Mouse (Mus musculus) ovary, postnatal 10 days (tissue): ENCODE measurements at regions not wholly inside any gene's neighbourhood (a gene's known extent, or its start where the extent isn't known, plus 50 kb on each side); places are given as distances from the start of the nearest gene placed in this dataset.
"Not testable (repeated sequence)": the region's sequence is repeated elsewhere in the genome, so short reads cannot be mapped to it uniquely, and the experiment has no call there.

Experiments
- DNase-seq: peaks from one replicate; pipeline ENCODE4 v3.0.0; 2022; ENCODE audit warnings: low spot score

DNA sequence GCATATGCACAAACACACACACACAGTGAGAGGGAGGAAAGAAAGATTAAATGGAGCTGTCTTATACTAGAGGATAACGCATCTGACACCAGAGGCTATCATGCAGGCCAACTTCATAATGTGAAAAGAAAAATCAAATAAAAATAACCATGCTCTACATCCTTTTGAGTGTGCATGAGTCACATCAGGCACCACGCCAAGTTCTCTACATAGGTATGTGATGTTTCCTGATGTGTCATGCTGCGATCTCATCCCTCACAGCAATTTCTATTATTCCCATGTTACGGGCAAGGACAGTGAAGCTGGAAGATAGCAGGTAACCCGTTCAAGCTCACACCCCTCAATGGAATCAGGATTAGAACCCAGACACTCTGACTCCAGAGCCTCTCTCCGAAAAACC, 346.4 kb upstream of the Rgma start:
- no peak for DNase-seq

DNA sequence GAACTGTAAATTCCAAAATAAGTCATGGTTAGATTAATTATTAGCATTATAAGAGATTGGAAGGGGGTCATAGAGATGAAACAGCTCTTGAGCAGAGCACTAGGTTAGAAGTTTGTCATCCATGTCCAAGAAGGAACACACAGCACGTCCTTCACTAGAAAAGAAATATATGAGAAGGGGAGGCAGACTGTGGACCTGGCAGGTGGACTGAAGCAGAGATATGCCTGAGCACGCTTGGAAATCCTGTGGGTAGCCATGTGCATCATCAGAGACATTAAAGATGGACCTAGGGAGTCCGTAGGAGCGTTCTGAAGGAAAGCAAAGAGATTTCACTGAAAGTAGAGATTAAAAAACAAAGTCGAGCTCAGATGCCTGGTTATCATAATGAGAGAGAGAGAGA, 343.9 kb upstream of the Rgma start:
- no peak for DNase-seq

DNA sequence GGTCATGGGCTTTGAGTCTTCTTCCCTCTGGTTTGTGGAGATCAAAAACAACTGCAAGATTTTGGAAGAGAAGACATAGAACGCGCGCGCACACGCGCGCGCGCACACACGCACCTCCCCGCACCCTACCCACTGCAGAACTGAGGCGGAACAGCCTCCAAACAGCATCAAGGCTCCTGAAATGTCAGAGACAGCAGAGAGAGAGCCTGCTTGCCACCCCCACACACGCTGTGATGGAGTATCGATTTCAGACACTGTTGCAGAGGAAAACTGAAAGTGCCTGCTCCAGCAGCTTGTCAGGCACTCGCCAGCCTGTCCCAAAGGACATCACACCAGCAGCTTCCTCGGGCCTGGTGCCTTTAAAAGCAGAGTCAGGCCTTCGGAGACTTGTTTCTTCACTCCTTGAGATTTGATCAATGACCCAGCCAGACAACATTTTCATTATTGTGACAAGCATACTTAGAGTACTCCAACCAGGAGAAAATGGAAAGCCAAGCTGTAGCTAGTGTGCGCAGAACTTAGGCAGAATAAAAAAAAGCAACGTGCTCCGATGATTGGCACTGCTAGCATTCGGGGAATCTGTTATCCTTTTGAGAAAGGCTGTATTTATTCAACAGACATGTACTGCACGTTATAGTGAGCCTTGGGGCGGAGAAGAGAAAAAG, 342.9 kb upstream of the Rgma start:
- DNase-seq = no peak

DNA sequence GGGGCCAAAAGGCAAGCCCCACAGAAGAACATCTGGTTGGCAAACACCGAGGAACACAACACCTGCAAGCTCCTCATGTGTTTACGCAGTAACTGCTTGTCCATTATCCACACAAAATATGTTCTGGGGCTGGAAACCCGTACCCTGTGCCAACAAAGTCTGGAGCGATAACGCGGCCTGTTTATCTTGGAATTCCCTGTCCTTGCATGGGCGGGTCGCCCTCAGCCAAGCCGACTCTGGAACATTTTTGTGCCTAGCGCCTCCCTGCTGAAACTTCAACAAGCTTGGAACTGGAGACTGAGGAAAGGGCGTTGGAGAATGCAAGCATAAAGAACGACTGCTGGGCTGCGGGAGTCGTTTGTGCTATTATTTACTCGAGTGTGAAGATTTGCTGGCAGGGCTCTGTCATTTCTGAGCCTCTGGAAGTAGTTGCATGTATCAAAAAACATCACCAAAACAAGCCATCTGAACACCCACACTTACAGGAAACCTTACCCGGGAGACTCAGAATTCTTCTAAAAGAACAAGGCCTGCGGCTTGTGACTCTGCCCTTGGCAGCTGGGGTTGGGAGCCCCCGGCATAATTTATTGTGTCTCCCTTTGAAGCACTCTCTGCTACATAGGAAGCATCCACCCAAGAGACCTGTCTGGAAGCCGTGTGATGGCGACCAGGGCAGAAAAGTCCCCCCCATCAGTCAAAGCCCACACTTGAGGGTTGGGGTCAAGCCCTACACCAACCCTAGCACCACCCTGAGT, 338.3 kb upstream of the Rgma start:
- peak; percentile 36 for DNase-seq

DNA sequence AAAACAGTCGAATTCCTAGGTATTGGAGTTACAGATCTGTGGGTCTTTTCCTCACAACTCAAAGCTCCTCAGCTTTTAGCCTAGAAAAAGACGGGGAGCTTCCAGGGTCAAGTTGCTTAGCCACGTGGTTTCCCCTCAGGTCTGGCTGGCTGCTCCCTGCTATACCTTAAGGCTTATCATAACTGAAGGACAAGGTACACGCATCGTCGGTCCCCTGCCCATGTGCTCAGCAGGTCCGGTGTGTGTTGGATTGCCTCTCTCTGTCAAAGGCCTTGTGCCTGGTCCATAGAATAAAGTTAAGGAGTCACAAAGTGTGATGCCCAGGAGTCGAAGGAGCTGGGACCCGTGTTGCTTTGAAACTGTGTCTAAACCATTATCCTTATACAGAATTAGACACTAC, 337.7 kb upstream of the Rgma start:
- DNase-seq = no peak

DNA sequence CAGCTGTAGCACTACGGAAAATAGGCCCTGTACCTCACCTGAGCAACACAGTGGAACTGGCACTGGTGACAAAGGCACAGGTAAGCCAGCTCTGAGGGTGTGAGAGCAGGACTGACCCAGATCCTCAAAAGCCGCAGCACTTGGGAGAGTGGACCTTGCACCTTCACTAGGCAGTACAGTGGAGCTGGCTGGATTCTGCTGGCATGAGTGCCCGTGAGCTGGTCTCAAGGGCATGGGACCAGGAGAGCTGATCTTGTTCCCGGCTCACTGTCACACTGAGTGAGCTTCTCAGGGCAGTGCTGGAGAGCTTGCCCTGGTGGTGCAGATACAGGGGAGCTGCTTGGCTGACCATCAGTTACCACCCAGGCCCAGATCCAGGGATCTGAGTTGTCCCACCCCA, 335.4 kb upstream of the Rgma start:
- no peak for DNase-seq

DNA sequence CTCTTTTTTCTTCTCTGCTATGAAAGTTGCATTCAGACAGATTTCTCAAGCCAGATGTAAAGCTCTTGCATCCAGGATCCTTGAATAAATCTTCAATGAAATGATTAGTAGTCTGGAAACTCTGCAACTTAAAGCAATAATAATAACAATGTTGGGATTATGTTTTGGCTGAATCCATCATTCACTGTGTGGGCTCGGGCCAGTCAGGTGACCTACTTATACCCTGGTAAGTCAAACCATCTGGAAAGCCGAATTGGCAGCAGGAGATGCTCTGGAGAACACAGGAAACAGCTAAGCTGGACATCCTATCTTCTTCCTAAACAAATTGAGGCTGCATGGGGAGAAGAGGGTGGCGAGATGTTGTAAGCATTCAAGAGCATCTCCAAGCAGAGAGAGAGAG, 331.0 kb upstream of the Rgma start:
- no peak for DNase-seq

DNA sequence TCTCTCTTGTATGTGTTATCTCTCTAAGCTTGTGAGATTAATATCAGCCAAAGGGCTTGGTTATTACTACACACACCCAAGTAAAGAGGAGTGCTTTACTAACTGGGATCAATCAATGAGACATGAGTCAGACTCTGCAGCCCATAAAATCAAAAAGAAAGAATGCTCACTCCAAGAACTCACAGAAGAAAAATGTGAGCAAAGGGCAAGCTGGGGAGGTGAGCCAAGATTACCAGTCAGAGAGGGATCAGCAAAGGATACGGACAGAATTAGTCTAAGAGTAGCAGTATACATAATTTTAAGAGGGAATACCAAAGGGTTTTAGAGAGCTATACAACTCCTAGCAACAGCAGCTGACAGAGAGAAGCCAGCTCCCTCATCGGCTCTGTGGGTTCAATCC, 319.4 kb upstream of the Rgma start:
- no peak for DNase-seq

DNA sequence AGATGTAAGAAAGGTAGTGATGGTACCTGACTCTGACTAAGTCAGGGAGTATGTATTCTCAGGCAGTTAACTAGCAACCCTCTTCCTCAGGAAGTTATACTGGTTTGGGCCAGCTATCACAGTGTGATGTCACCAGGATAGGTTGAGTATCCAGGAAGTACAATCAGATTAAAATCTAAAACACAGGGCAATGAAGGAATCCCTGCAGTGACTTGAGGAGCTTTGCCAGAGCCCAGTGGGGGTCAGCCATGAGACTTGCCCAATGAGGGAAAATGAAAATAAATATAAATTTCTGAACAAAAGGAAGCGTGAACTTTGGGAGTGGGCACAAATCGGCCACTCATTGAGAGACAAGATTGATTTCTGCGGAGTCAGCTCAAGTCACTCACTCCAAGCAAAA, 311.8 kb upstream of the Rgma start:
- no peak for DNase-seq

DNA sequence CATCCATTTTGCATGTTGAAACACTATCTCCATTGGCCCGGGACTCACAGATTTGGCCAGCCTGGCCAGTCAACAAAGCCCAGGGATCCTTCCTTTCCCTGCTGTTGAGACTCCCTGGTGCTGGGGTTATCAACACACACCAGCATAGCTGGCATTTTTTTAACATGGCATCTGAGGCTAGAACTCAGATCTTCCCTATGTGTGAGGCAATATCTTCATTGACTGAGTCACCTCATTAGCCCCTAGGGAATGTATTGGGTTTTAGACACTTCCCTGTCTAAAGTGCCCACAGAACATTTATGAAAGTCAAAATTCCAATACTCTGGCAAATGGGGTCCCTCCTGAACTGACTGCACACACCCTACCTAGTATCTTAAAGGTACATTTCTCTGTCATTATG, 306.8 kb upstream of the Rgma start:
- no peak for DNase-seq

DNA sequence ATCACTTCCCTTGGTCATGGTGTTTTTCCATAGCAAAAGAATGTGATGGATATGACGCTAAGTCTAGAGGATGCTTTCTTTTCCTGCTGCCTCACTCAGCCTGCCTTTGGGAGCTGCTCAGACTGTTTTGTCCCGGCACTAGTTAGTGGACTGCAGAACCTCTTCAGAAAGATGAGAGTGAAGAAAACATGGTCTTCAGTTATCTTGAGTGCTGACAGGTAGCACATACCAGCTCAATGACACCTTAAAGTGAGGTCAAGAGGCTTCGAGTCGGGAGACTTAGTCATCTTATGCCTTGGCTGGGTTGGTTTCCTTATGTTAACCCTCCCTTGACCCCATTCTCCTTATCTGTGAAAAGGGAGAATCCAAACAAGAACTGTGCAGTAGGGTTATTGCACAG, 306.0 kb upstream of the Rgma start:
- no peak for DNase-seq

DNA sequence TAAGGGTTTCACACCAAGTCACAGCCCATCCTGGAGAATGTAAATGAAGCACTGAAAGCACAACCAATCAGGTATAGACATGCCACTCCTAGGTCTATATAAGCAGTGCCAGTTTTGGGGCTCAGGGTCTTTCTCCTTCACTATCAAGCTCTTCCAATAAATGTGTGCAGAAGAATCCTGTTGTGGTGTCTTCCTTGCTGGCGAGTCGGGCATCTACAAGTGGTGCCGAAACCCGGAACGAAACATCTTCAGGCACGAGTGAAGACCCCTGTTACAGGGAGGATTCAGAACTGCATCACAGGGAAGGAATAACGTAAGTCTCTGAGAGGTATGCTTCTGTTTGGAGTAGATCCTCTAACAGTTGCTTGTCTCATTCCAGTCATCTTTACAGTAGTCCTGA, 299.9 kb upstream of the Rgma start:
- not testable (repeated sequence) for DNase-seq

DNA sequence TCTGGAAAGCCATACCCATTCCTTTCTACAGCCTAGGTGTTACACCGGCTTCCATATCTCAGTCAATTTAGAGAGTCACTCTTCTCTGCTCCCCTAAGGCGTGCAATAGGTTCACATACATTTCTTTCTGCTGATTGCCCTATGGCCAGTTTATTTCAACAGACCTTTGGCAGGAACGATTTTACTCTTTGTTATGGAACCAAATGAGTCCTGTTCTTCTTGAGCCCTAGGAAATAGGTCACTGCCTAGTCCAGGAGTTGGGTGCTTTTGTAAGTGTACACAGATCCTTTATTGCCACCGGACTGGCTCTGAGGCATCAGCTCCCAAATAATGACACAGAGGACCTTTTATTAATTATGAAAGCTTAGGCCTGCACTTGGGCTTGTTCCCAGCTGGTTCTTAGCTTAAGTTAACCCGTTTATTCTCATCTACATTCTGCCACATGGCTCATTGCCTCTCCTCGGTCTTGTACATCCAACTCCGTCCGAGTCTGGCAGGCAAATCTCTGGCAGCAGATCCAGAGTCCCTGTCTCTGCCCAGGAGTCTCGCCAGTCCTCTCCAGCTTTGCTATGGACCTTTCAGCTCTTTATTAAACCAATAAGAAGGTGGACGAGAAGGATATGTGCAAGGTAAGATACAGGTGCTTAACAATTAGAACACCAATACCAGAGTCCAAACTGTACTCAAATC, 287.7 kb upstream of the Rgma start:
- no peak for DNase-seq

DNA sequence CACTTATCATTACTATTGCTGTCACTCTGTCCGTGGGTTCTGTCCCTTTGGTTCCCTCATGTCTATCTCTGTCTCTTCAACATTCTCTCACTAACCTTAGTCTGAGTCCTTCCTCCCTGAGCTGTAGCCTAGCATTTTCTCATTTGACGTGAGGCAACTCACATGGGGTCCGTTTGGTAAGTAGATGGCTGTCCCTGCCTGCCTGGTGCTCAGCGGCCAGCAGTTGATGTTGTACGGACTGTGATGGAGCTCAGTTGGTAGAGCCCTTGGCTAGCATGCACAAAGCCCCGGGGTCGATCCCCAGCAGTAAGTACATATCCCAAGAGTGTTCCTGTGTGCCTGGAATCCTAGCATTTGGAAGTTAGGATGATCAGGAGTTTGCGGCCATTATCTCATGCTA, 287.0 kb upstream of the Rgma start:
- DNase-seq = no peak

DNA sequence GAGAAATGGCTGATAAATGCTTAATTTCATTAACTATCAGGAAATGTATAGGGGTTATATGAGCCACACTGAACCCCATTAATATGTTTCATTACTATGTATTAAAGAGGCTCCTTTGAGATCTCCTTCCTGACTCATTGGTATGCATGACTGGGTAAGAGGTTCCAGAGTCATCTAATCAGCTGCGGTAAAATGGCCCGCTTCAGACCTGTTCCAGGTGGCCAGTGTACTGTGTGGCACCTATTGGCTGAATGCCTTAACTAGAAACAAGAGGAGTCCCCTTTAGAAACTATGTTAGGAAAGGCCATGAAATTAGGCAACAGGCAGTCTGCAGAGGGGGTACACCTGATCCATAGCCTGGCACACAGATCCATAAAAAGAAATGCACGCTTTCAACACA, 283.6 kb upstream of the Rgma start:
- DNase-seq = no peak

DNA sequence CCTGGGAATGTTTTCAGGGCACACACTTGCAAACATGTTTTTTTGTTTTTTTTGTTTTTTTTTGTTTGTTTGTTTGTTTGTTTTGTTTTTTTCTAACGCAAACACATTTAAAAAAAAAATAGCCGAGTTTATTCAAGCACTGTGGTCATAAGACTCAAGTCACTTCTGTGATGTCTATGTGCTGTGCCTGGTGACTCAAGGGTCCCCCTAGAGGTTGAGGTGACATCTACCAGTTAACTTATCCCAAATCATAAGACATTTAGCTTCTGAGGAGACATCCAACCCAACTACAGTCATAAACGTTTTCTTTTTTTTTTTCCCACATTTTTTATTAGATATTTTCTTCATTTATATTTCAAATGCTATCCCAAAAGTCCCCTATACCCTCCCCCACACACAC, 281.2 kb upstream of the Rgma start:
- no peak for DNase-seq

DNA sequence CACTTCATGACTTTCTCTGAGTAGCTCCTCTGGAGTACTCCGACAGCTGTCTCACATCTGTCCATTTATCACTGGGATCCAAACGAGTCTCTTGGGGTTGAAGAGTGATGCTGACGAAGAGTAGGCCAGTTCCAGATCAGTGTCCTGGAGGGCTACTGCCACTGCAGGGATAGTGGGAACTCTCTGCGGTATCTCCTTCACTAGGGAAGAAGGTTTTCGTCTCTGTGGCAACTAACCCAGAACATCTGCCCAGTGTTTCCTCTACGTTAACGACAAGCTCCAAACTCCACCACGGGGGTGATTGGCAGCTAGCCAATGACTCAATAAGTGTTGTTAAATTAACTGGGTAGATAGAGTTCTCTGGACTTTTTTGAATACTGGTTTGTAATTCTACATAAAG, 256.4 kb upstream of the Rgma start:
- no peak for DNase-seq

DNA sequence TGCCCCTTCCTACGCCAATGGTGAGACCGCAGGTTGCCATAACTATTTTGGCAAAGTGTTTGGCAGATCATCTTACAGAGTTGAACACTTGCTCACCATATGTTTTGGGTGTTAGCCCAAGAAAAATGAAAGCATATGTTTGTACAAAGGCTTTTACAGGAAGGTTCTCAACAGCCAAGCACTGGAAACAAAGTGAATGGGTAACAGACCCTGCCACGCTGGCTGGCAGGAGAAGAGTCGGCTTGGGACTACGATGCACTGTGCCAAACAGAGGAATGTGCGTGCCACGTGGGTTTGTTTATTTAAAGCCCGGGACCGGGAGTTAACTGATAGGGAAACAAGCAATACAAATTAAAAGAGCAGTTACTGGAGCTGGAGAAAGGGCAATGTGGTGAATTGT, 255.0 kb upstream of the Rgma start:
- DNase-seq = no peak

DNA sequence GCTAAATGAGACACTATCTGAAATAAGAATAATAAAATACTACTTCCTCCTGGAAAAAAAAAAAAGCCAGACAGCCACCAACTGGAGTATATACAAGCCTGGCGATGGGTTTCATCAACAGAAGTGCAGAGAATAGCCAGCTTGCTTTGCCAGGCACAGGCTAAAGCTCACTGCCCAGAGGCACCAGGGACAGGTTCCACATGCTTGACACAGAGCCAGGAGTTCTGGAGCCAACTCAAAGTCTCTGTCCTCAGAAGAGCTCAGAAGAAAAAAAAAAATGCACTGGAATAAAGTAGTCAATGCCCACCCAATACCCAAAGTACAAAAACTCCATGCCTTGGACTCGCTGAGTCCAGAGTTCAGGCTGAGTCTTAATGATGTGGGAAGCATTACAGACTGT, 250.3 kb upstream of the Rgma start:
- no peak for DNase-seq

DNA sequence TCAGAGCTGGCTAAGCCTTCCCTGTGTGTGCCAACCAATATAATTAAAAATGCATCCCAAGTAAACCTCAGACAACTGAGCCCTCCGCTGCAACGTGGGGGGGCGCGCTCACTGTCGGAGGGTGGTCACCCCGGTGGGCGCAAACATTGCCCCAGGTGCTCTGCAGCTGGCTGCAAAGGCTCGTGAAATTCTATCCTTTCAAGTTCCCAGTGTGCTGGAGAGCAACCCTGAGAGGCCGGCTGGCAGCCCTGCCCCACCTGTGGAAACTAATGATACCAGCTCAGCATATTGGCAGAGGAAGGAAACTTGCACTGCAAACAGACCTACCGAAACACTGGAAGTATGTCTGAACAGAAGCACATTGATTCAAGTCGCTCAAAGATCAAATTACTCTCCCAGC, 249.4 kb upstream of the Rgma start:
- DNase-seq = no peak

DNA sequence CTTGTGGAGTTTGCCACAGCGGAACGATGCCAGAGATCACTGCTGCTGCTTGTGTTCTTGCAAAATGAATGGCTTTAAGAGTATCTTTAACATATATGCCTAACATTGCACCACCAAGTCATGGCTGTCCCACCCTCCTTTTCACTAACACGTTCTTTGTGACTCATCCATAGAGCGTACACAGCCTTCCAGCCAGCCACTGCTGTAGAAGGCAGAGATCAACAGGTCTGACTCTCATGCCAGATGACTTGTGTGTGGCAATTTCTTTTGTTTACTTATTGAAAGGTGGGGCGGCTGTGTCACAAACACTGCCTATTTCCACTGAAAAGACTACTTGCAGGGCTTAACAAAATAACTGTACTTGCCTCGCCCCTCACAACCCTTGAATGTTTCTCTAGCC, 239.5 kb upstream of the Rgma start:
- DNase-seq = no peak

DNA sequence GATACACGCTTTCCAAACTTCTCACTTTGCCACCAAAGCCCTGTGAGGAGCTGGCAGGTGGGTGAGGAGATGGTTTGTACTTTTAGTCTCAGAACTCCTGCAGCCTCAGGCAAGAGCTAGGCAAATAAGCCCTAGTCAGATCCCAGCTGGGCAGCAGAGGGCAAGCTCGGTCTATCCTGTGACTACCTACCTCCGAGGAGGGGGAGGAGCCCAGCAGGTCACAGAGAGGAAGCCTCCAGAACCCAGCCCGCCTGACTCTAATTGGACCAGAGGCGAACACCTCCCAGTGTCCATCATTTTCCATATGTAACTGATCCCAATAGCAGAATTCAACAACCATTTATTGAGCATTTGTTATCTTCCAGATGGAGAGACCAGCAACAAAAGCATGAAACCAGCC, 237.0 kb upstream of the Rgma start:
- no peak for DNase-seq

DNA sequence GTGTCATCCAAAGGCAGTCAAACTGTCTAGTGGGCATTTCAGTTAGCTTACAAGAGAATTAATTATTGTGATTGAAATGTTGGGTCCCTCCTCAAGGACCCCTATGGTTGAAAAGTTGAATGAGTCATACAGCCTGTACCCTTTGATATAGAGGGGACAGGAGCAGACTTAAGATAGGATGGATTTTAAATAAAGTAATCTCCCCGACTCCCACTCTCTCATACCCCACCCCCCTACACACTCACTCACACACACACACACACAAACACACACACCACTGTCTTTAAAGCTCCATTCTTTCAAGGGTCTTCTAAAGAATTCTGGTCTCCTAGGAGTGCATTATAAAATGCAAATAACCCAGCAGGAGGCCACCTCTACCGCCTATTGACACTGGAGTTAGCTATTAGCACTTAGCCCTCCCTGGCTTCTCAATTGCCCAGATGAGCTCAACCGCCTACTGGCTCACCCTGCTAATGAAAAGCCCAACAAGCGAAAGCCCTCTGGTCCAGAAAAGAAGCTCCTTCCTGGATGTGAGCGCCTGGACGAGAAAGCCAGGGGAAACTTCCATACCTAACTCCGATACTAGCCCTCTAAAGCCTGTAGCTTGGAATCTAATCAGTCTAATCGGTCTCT, 236.3 kb upstream of the Rgma start:
- DNase-seq = no peak
